Mouse (Mus musculus) G1E (cell line): Measurements from ENCODE around the gene Slc10a4. TPM values are rescaled to one million over a fixed set of nuclear protein-coding genes. Genes with fewer than 3 reads are reported as not detected.
A peak's percentile ranks its signal among the peaks of the same experiment; 100 is the strongest.

ENCODE experiments used
- ATAC-seq: 2 replicates; pipeline ENCODE4 v1.8.0; 2016; ENCODE audit warnings: mild to moderate bottlenecking; ENCODE audit not compliant: insufficient number of reproducible peaks, poor library complexity, low FRiP score, severe bottlenecking; ENCODE audit errors: extremely low read depth
- DNase-seq: peaks from one replicate; pipeline ENCODE4 v3.0.0; 2012; ENCODE audit warnings: low spot score
- H3K27me3 ChIP-seq: 2 replicates; pipeline ENCODE4 v1.6.1; 2012; ENCODE audit warnings: mild to moderate bottlenecking, low read length, inconsistent platforms; ENCODE audit not compliant: insufficient read depth
- H3K36me3 ChIP-seq: replicated peaks from 2 replicates; pipeline ENCODE3; 2012; ENCODE audit warnings: mild to moderate bottlenecking, inconsistent platforms
- H3K4me1 ChIP-seq: 2 replicates; pipeline ENCODE4 v1.6.1; 2012; ENCODE audit warnings: low read depth, low read length, inconsistent platforms, mixed read lengths; ENCODE audit not compliant: insufficient read depth
- H3K4me3 ChIP-seq: 2 replicates; pipeline ENCODE4 v1.5.1; 2012; ENCODE audit warnings: low read depth, mild to moderate bottlenecking, inconsistent platforms, low read length, moderate library complexity, mixed read lengths
- H3K9me3 ChIP-seq: replicated peaks from 2 replicates; pipeline ENCODE4 v1.6.1; 2012; ENCODE audit warnings: inconsistent platforms
- CTCF ChIP-seq: IDR thresholded peaks from 2 replicates; pipeline ENCODE4 v1.5.1; 2012; ENCODE audit warnings: low read depth, low read length, inconsistent platforms, mixed read lengths
- GATA1 ChIP-seq: IDR thresholded peaks from 2 replicates; pipeline ENCODE4 v1.6.1; 2012; ENCODE audit warnings: borderline replicate concordance, low read length, inconsistent platforms, mixed read lengths
- GATA2 ChIP-seq: IDR thresholded peaks from 2 replicates; pipeline ENCODE4 v1.6.1; 2012; ENCODE audit warnings: low read depth, low read length, inconsistent platforms, borderline replicate concordance
- POLR2AphosphoS5 ChIP-seq: IDR thresholded peaks from 2 replicates; pipeline ENCODE4 v1.6.1; 2012; ENCODE audit warnings: low read depth, low read length, inconsistent platforms; ENCODE audit not compliant: insufficient replicate concordance
- TAL1 ChIP-seq: conservative IDR thresholded peaks from 2 replicates; pipeline ENCODE4 v1.6.1; 2012; ENCODE audit warnings: low read depth, low read length, inconsistent platforms, mixed read lengths
- polyA plus RNA-seq: library from polyadenylated mRNA; stranded (reverse); fragments of >175 nt; gene quantifications from 2 replicates; pipeline ENCODE4 v1.2.3, GENCODE M21; 2012
- total RNA-seq, 2 experiments: library from RNA; stranded (forward) in 1 of 2; stranded (reverse) in 1 of 2; fragments of 200-1000 nt in 1 of 2; fragments of >200 nt in 1 of 2; fragmentation: Nextera tagmentation in 1 of 2; gene quantifications; 2 replicates each; pipeline ENCODE4 v1.2.3; 2014 to 2017

The Slc10a4 gene
- total and polyA plus RNA-seq, 3 experiments = 0.11 TPM; not detected in 2

DNA sequence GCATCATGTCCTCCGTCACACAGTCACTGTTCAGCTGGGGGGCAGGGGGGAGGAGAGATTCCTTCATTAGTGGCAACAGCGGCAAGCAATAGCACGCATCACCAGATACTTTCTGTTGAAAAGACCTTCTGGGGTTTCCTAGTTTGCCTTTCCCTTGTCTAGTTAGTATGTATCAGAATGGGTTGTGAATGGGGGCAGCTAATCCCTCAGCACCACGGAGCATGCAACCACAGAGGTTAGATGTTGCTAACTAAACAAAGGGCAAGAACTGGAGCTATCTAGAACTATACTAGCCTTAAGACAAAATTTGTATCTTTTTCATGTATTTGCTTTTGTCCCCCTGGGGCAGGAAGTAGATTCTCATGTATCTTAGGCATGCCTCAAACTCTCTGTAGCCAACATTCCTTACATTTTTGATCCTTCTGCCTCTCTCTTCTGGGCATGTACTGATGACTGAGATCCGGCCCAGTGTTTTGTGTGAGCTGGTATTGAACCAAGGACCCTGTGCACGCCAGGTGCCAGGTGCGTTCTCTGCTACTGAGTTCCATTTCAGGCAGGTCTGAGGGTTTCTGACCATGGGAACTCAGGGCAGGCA, 41.1 kb downstream of the Slc10a4 start:
- Histone ChIP-seq H3K27me3 (no peaks in the 10 kb centered on the region), H3K36me3 (peaks cover 93% of the 10 kb centered on the region), H3K4me1 (no peaks in the 10 kb centered on the region), H3K4me3 (no peak overlapping the region), H3K9me3 (peaks cover 3% of the 10 kb centered on the region; the same call in 1 of the 2 replicates)
- TF ChIP-seq CTCF (no peak), TAL1 (no peak)
- no peak for ATAC-seq
- DNase-seq = no peak

DNA sequence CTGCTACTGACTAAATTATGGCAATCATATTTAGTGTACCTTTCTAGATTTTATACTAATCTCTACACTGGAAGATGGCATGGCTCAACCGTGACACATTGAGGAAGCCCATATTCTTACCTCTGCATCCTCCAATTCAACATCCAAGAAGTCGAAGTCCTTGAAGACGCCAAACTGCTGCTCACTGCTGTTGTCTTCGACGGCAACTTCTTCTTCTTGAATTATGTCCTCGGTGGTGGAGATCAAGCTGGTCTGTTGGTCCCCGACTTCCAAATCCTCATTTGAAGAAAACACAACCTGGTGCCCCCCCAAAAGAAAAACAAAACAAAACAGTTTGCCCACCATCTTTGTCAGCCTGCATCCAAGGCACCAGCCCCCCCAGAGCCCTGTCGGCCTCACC, 47.2 kb downstream of the Slc10a4 start:
- H3K27me3 ChIP-seq = no peaks in the 10 kb centered on the region
- no peak for TF ChIP-seq TAL1
- TF ChIP-seq GATA2 = no peak
- no peak for TF ChIP-seq GATA1
- no peak for TF ChIP-seq CTCF
- no peak for TF ChIP-seq POLR2AphosphoS5
- H3K4me1 ChIP-seq = no peaks in the 10 kb centered on the region
- DNase-seq (no peak), ATAC-seq (no peak)
- H3K4me3 ChIP-seq = no peak overlapping the region
- H3K9me3 ChIP-seq = no peaks in the 10 kb centered on the region
- peaks cover 96% of the 10 kb centered on the region for H3K36me3 ChIP-seq

- H3K4me1 ChIP-seq = peaks cover 3% of the 10 kb centered on the region; the same call in 1 of the 2 replicates
- DNase-seq = no peak
- H3K36me3 ChIP-seq = peaks cover 87% of the 10 kb centered on the region
- no peak for ATAC-seq
- H3K4me3 ChIP-seq = no peak overlapping the region
- H3K27me3 ChIP-seq = no peaks in the 10 kb centered on the region
- H3K9me3 ChIP-seq = no peaks in the 10 kb centered on the region
- TF ChIP-seq GATA1 (no peak), CTCF (peak; percentile 18; the same call in 1 of the 2 replicates)
Measured at GRCm38 (mm10) chr5:73056457-73056856, 49.8 kb downstream of the Slc10a4 start.

- Histone ChIP-seq H3K4me1 (peaks cover 3% of the 10 kb centered on the region; the same call in 1 of the 2 replicates), H3K36me3 (peaks cover 87% of the 10 kb centered on the region)
- no peak for DNase-seq
Measured at GRCm38 (mm10) chr5:73056937-73057336, 50.3 kb downstream of the Slc10a4 start.

GRCm38 (mm10) chr5:73061506-73062155, 54.9 kb downstream of the Slc10a4 start:
- DNase-seq (no peak), ATAC-seq (no peak)
- no peaks in the 10 kb centered on the region for H3K9me3 ChIP-seq
- no peak overlapping the region for H3K4me3 ChIP-seq
- H3K36me3 ChIP-seq = peaks cover 81% of the 10 kb centered on the region
- no peaks in the 10 kb centered on the region for H3K27me3 ChIP-seq
- H3K4me1 ChIP-seq = peaks cover 3% of the 10 kb centered on the region; the same call in 1 of the 2 replicates
- TF ChIP-seq POLR2AphosphoS5 (no peak), CTCF (no peak), TAL1 (no peak), GATA2 (no peak), GATA1 (no peak)

More at GRCm38 (mm10) chr5:73056937-73057336, 50.3 kb downstream of the Slc10a4 start:
- H3K9me3 ChIP-seq = no peaks in the 10 kb centered on the region
- no peaks in the 10 kb centered on the region for H3K27me3 ChIP-seq
- TF ChIP-seq CTCF (no peak), GATA1 (no peak), GATA2 (no peak), TAL1 (no peak), POLR2AphosphoS5 (no peak)
- ATAC-seq = no peak
- H3K4me3 ChIP-seq = no peak overlapping the region

Other genes starting within 250 kb of the Slc10a4 start
- gene Tec, start 138.4 kb upstream of the Slc10a4 start, total RNA-seq (2014; fragmentation: Nextera tagmentation) = 45.3 and 45.7 TPM in 2 replicates
- gene Tec, start 138.4 kb upstream of the Slc10a4 start, total RNA-seq (2017) = 77.1 and 91.6 TPM in 2 replicates
- 2.4 and 2.9 TPM in 2 replicates for gene Tec, start 138.4 kb upstream of the Slc10a4 start, polyA plus RNA-seq
- gene Slain2, start 92.6 kb upstream of the Slc10a4 start, total RNA-seq (2014; fragmentation: Nextera tagmentation) = 42.4 and 66.4 TPM in 2 replicates
- 26.2 and 30.4 TPM in 2 replicates for gene Slain2, start 92.6 kb upstream of the Slc10a4 start, total RNA-seq (2017)
- 7.7 and 9.2 TPM in 2 replicates for gene Slain2, start 92.6 kb upstream of the Slc10a4 start, polyA plus RNA-seq
- gene Gm10135, start 32.2 kb upstream of the Slc10a4 start, total RNA-seq (2014; fragmentation: Nextera tagmentation) = not detected in 2 replicates
- not detected in 2 replicates for gene Gm10135, start 32.2 kb upstream of the Slc10a4 start, total RNA-seq (2017)
- gene Gm10135, start 32.2 kb upstream of the Slc10a4 start, polyA plus RNA-seq = not detected in 2 replicates
- gene Fryl, start 249.7 kb downstream of the Slc10a4 start, total RNA-seq (2014; fragmentation: Nextera tagmentation) = 352 and 439 TPM in 2 replicates
- 112 and 118 TPM in 2 replicates for gene Fryl, start 249.7 kb downstream of the Slc10a4 start, total RNA-seq (2017)
- 133 and 147 TPM in 2 replicates for gene Fryl, start 249.7 kb downstream of the Slc10a4 start, polyA plus RNA-seq